Mouse (Mus musculus) MEL (cell line): ENCODE results near the gene Ebf4.

Source experiments
- CTCF ChIP-seq, 3 experiments: IDR thresholded peaks in 2 of 3; conservative IDR thresholded peaks in 1 of 3; 2 replicates each; pipeline ENCODE4 v1.5.1; 2011 to 2012; ENCODE audit warnings: low read length in 3 of 3, low read depth in 2 of 3, mild to moderate bottlenecking in 2 of 3, improper control_type of control experiment in 1 of 3, inconsistent platforms in 1 of 3, mixed read lengths in 1 of 3, moderate library complexity in 1 of 3; ENCODE audit not compliant: control insufficient read depth in 1 of 3, insufficient read depth in 1 of 3, poor library complexity in 1 of 3, severe bottlenecking in 1 of 3
- ELF1 ChIP-seq: IDR thresholded peaks from 2 replicates; pipeline ENCODE4 v1.6.1; 2014; ENCODE audit warnings: low read depth, mild to moderate bottlenecking, inconsistent platforms, low read length, improper control_type of control experiment, moderate library complexity
- EP300 ChIP-seq, 2 experiments: IDR thresholded peaks; 2 replicates each; pipeline ENCODE4 v1.6.1; 2011; ENCODE audit warnings: improper control_type of control experiment in 2 of 2, low read length in 2 of 2, low read depth in 1 of 2, mild to moderate bottlenecking in 1 of 2
- GABPA ChIP-seq: IDR thresholded peaks from 2 replicates; pipeline ENCODE4 v1.6.1; 2012; ENCODE audit warnings: low read depth, mild to moderate bottlenecking, inconsistent platforms, low read length, improper control_type of control experiment, moderate library complexity
- MAZ ChIP-seq: IDR thresholded peaks from 2 replicates; pipeline ENCODE4 v1.6.1; 2012; ENCODE audit warnings: low read depth, mild to moderate bottlenecking, inconsistent platforms, low read length, improper control_type of control experiment
- POLR2A ChIP-seq, 2 experiments: IDR thresholded peaks; 2 replicates each; pipeline ENCODE4 v1.6.1; 2011 to 2012; ENCODE audit warnings: low read length in 2 of 2, mild to moderate bottlenecking in 2 of 2, control low read depth in 1 of 2, improper control_type of control experiment in 1 of 2, low read depth in 1 of 2, moderate library complexity in 1 of 2; ENCODE audit not compliant: control insufficient read depth in 1 of 2, insufficient read depth in 1 of 2, poor library complexity in 1 of 2
- RAD21 ChIP-seq: IDR thresholded peaks from 2 replicates; pipeline ENCODE4 v1.6.1; 2011; ENCODE audit warnings: mild to moderate bottlenecking, low read depth, low read length, improper control_type of control experiment
- SIN3A ChIP-seq: IDR thresholded peaks from 2 replicates; pipeline ENCODE4 v1.6.1; 2012; ENCODE audit warnings: low read length, improper control_type of control experiment, inconsistent platforms
- UBTF ChIP-seq: IDR thresholded peaks from 2 replicates; pipeline ENCODE4 v1.6.1; 2012; ENCODE audit warnings: low read depth, mild to moderate bottlenecking, inconsistent platforms, low read length, improper control_type of control experiment, moderate library complexity, borderline replicate concordance; ENCODE audit not compliant: insufficient read depth
- USF1 ChIP-seq: IDR thresholded peaks from 2 replicates; pipeline ENCODE4 v1.6.1; 2014; ENCODE audit warnings: low read depth, mild to moderate bottlenecking, inconsistent platforms, low read length, improper control_type of control experiment, moderate library complexity
- ZC3H11A ChIP-seq: IDR thresholded peaks from 2 replicates; pipeline ENCODE4 v1.6.1; 2012; ENCODE audit warnings: low read depth, mild to moderate bottlenecking, inconsistent platforms, low read length, improper control_type of control experiment
- ZMIZ1 ChIP-seq: IDR thresholded peaks from 2 replicates; pipeline ENCODE4 v1.6.1; 2012; ENCODE audit warnings: low read depth, mild to moderate bottlenecking, inconsistent platforms, low read length, improper control_type of control experiment, moderate library complexity

- TF ChIP-seq EP300 (IDR thresholded peaks at IDR 0.05; ENCODE audit: low read depth in 1 of 2, low read length in 2 of 2), result no peak
- no peak for TF ChIP-seq UBTF
- TF ChIP-seq GABPA, result no peak
- no peak for TF ChIP-seq USF1
- TF ChIP-seq ZC3H11A, result no peak
- TF ChIP-seq SIN3A, result no peak
- TF ChIP-seq POLR2A (IDR thresholded peaks at IDR 0.05; ENCODE audit: control insufficient read depth in 1 of 2, insufficient read depth in 1 of 2, low read depth in 1 of 2, low read length in 2 of 2, poor library complexity in 1 of 2), result no peak
- TF ChIP-seq ELF1, result no peak
- no peak for TF ChIP-seq ZMIZ1
- no peak for TF ChIP-seq CTCF (IDR thresholded peaks at IDR 0.05 in 2 of 3, conservative IDR thresholded peaks at IDR 0.05 in 1 of 3; ENCODE audit: control insufficient read depth in 1 of 3, insufficient read depth in 1 of 3, low read depth in 2 of 3, low read length in 3 of 3, poor library complexity in 1 of 3, severe bottlenecking in 1 of 3)
- TF ChIP-seq MAZ, result no peak
- TF ChIP-seq RAD21, result no peak
Measured at GRCm38 (mm10) chr2:130358852-130359251, 63.9 kb downstream of the Ebf4 start.
